Mouse (Mus musculus) activated CD4-positive, CD25-positive, alpha-beta regulatory T cell, adult 4 months (primary cell): ENCODE measurements around the gene Plekha7. TPM values are rescaled to one million over a fixed set of nuclear protein-coding genes. Genes with fewer than 3 reads are reported as not detected.

Source experiments
- ATAC-seq: one replicate; pipeline ENCODE4 v1.8.0; 2017
- polyA plus RNA-seq, 2 experiments: library from polyadenylated mRNA; unstranded; fragments of 100-300 nt; shearing (Covaris generic); gene quantifications; one replicate each; pipeline ENCODE4 v1.2.1; 2017

Plekha7 gene
- polyA plus RNA-seq, 2 experiments from 2014 or later: 4.3 to 11.3 TPM

GRCm38 (mm10) chr7:116287959-116288358 is 20.2 kb downstream of the Plekha7 start:
- ATAC-seq: no peak

- no peak for ATAC-seq
Measured at GRCm38 (mm10) chr7:116286611-116287355, 21.4 kb downstream of the Plekha7 start.

- no peak for ATAC-seq
Measured at GRCm38 (mm10) chr7:116286173-116286572, 22.0 kb downstream of the Plekha7 start.

- ATAC-seq: no peak
Measured at GRCm38 (mm10) chr7:116285216-116285615, 23.0 kb downstream of the Plekha7 start.

- no peak for ATAC-seq
Measured at GRCm38 (mm10) chr7:116282755-116283154, 25.4 kb downstream of the Plekha7 start.

GRCm38 (mm10) chr7:116280126-116280525 is 28.1 kb downstream of the Plekha7 start:
- ATAC-seq: no peak

- no peak for ATAC-seq
Measured at GRCm38 (mm10) chr7:116278280-116278679, 29.9 kb downstream of the Plekha7 start.

GRCm38 (mm10) chr7:116276315-116276714 is 31.9 kb downstream of the Plekha7 start:
- ATAC-seq: no peak

GRCm38 (mm10) chr7:116273111-116273510 is 35.1 kb downstream of the Plekha7 start:
- no peak for ATAC-seq

- ATAC-seq: no peak
Measured at GRCm38 (mm10) chr7:116269501-116269995, 38.6 kb downstream of the Plekha7 start.

GRCm38 (mm10) chr7:116268113-116268926 is 39.9 kb downstream of the Plekha7 start:
- no peak for ATAC-seq

- ATAC-seq: no peak
Measured at GRCm38 (mm10) chr7:116263281-116263680, 44.9 kb downstream of the Plekha7 start.

GRCm38 (mm10) chr7:116262508-116262907 is 45.7 kb downstream of the Plekha7 start:
- no peak for ATAC-seq

- no peak for ATAC-seq
Measured at GRCm38 (mm10) chr7:116262101-116262500, 46.1 kb downstream of the Plekha7 start.

GRCm38 (mm10) chr7:116260826-116261615 is 47.2 kb downstream of the Plekha7 start:
- peak; percentile 36 for ATAC-seq

GRCm38 (mm10) chr7:116258464-116259185 is 49.6 kb downstream of the Plekha7 start:
- no peak for ATAC-seq

- no peak for ATAC-seq
Measured at GRCm38 (mm10) chr7:116257953-116258352, 50.2 kb downstream of the Plekha7 start.

- no peak for ATAC-seq
Measured at GRCm38 (mm10) chr7:116255664-116256063, 52.5 kb downstream of the Plekha7 start.

- ATAC-seq: no peak
Measured at GRCm38 (mm10) chr7:116254660-116255059, 53.5 kb downstream of the Plekha7 start.

- ATAC-seq: no peak
Measured at GRCm38 (mm10) chr7:116252470-116252869, 55.7 kb downstream of the Plekha7 start.

- no peak for ATAC-seq
Measured at GRCm38 (mm10) chr7:116251516-116251915, 56.7 kb downstream of the Plekha7 start.

GRCm38 (mm10) chr7:116248536-116248935 is 59.6 kb downstream of the Plekha7 start:
- no peak for ATAC-seq
